Mouse (Mus musculus) liver, postnatal 0 days (tissue): ENCODE measurements around the gene Ggps1. TPM values are rescaled to one million over a fixed set of nuclear protein-coding genes. Genes with fewer than 3 reads are reported as not detected.
A peak's percentile ranks its signal among the peaks of the same experiment; 100 is the strongest.

ENCODE experiments used
- ATAC-seq: fragments of 200-750 bp; cut with Nextera tagmentation; 2 replicates; pipeline ENCODE4 v1.8.0; 2017; ENCODE audit warnings: mild to moderate bottlenecking, moderate library complexity
- DNase-seq: peaks from one replicate; pipeline ENCODE4 v3.0.0-alpha.2; 2016
- H3K27ac ChIP-seq: fragments of 300-500 bp; sonication (generic); 2 replicates; pipeline ENCODE4 v1.5.1; 2014; ENCODE audit warnings: antibody characterized with exemption, moderate library complexity, mild to moderate bottlenecking, low read depth
- H3K27me3 ChIP-seq: fragments of 300-500 bp; sonication (generic); 2 replicates; pipeline ENCODE4 v1.6.1; 2014; ENCODE audit warnings: low read length, control low read depth, mixed read lengths; ENCODE audit not compliant: insufficient read depth
- H3K36me3 ChIP-seq: fragments of 300-500 bp; sonication (generic); replicated peaks from 2 replicates; pipeline ENCODE4 v1.6.1; 2014; ENCODE audit warnings: mild to moderate bottlenecking, control low read depth, low read length, moderate library complexity, mixed read lengths; ENCODE audit not compliant: insufficient read depth
- H3K4me1 ChIP-seq: fragments of 300-500 bp; sonication (generic); 2 replicates; pipeline ENCODE4 v1.6.1; 2014; ENCODE audit warnings: antibody characterized with exemption, mild to moderate bottlenecking, control low read depth; ENCODE audit not compliant: insufficient read depth
- H3K4me2 ChIP-seq: fragments of 300-500 bp; sonication (generic); 2 replicates; pipeline ENCODE4 v1.6.1; 2014; ENCODE audit warnings: low read depth, mild to moderate bottlenecking, low read length, moderate library complexity, mixed read lengths
- H3K4me3 ChIP-seq: fragments of 300-500 bp; sonication (generic); 2 replicates; pipeline ENCODE4 v1.5.1; 2014; ENCODE audit warnings: low read depth, low read length
- H3K9ac ChIP-seq: fragments of 300-500 bp; sonication (generic); replicated peaks from 2 replicates; pipeline ENCODE4 v1.6.1; 2014; ENCODE audit warnings: mild to moderate bottlenecking, moderate library complexity
- H3K9me3 ChIP-seq: fragments of 300-500 bp; sonication (generic); 2 replicates; pipeline ENCODE4 v1.6.1; 2016; ENCODE audit warnings: mild to moderate bottlenecking, control low read depth, low read length, mixed read lengths
- CTCF ChIP-seq: sonication (generic); IDR thresholded peaks from 2 replicates; pipeline ENCODE4 v1.5.1; 2016; ENCODE audit warnings: antibody characterized with exemption, low read depth
- EP300 ChIP-seq: IDR thresholded peaks from 2 replicates; pipeline ENCODE4 v1.6.1; 2016; ENCODE audit warnings: antibody characterized with exemption, low read depth, mild to moderate bottlenecking
- WGBS: fragments of 180-500 bp; shearing (Covaris S2); extraction: QIAGEN DNeasy Blood & Tissue Kit; methylation state at CpG from one replicate; pipeline ENCODE4 v1.1.7; 2014; ENCODE audit not compliant: insufficient replicate concordance; 5-methylcytosine and 5-hydroxymethylcytosine counted together
- polyA plus RNA-seq: library from polyadenylated mRNA; unstranded; fragments of >200 nt; fragmentation: Nextera tagmentation; extraction: Ambion mirVana; gene quantifications from 2 replicates; pipeline ENCODE4 v1.2.1, GENCODE M21; 2015

Gene Ggps1
- polyA plus RNA-seq: 9.0 and 10.2 TPM in 2 replicates

GRCm38 (mm10) chr13:14063013-14063941 lies at the start of gene Ggps1, which contains the start of gene Arid4b:
Ggps1 (minus strand) TSS chr13:14063488.
Arid4b (plus strand) TSS chr13:14063232.
- Histone ChIP-seq H3K4me1 (peaks cover 13% of the 10 kb centered on the region), H3K9me3 (no peaks in the 10 kb centered on the region), H3K4me2 (peak within 1 kb of the TSS; percentile 78), H3K27ac (peak within 1 kb of the TSS; percentile 95), H3K9ac (peak within 1 kb of the TSS; percentile 98), H3K27me3 (no peaks in the 10 kb centered on the region), H3K4me3 (peak within 1 kb of the TSS; percentile 95), H3K36me3 (peaks cover 3% of the 10 kb centered on the region; the same call in 1 of the 2 replicates)
- WGBS: under 1% methylated on average over 52 of the region's 64 CpGs
- ATAC-seq (peak; percentile 95), DNase-seq (peak; percentile 95)
- TF ChIP-seq CTCF: no peak
- peak; percentile 43; the same call in 1 of the 2 replicates for TF ChIP-seq EP300

GRCm38 (mm10) chr13:14111146-14111545 lies 47.9 kb upstream of the Ggps1 start:
- no peaks in the 10 kb centered on the region for H3K9me3 ChIP-seq
- H3K4me1 ChIP-seq: no peaks in the 10 kb centered on the region
- 50% methylated on average over 1 of the region's 1 CpGs for WGBS
- DNase-seq (no peak), ATAC-seq (no peak)
- H3K4me2 ChIP-seq: no peak overlapping the region
- no peaks in the 10 kb centered on the region for H3K27me3 ChIP-seq
- TF ChIP-seq EP300 (no peak), CTCF (no peak)
- no peak overlapping the region for H3K27ac ChIP-seq
- H3K4me3 ChIP-seq: no peak overlapping the region
- no peak overlapping the region for H3K9ac ChIP-seq
- no peaks in the 10 kb centered on the region for H3K36me3 ChIP-seq

DNA sequence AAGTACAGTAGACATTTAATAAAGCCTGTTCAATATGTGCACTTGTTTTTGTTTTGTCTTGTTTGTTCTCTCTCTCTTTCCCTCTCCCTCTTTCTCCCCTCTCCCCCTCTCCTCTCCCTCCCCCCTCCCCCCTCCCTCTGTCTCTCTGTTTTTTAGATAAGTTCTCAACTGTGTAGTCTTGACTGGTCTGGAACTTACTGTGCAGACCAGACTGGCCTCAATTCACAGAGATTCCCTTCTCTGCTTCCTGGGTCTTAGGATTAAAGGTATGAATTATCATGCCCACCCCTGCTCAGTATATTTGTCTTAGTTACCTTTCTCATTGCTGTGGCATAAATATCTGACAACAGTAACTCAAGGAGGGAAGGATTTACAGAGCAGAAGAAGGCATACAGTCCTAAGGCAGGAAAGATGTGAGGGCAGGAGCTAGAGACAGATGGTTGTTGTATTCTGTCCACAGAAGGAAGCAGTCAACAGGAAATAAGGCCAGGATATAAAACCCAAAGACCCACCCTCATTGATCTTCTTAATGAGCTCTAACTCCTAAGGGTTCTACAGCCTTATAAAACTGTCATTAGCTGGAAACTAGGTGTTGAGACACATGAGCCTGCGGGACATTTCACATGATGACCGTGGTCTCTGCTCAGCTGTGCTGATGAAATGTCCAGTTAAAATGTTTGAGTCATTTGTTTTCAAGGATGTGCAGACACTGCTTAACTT lies 47.0 kb upstream of the Ggps1 start:
- Histone ChIP-seq H3K4me1 (no peaks in the 10 kb centered on the region), H3K36me3 (no peaks in the 10 kb centered on the region), H3K4me3 (no peak overlapping the region), H3K9ac (no peak overlapping the region), H3K27me3 (no peaks in the 10 kb centered on the region), H3K4me2 (no peak overlapping the region), H3K9me3 (no peaks in the 10 kb centered on the region), H3K27ac (no peak overlapping the region)
- DNase-seq: no peak
- 90% methylated on average over 2 of the region's 2 CpGs for WGBS
- TF ChIP-seq CTCF (no peak), EP300 (no peak)
- ATAC-seq: no peak

- Histone ChIP-seq H3K4me1 (no peaks in the 10 kb centered on the region), H3K9ac (no peak overlapping the region), H3K4me2 (no peak overlapping the region), H3K36me3 (no peaks in the 10 kb centered on the region), H3K27ac (no peak overlapping the region), H3K9me3 (no peaks in the 10 kb centered on the region), H3K27me3 (no peaks in the 10 kb centered on the region), H3K4me3 (no peak overlapping the region)
- DNase-seq: no peak
- 61% methylated on average over 1 of the region's 1 CpGs for WGBS
- no peak for ATAC-seq
- TF ChIP-seq EP300 (no peak), CTCF (no peak)
Observed at GRCm38 (mm10) chr13:14103026-14103425, 39.7 kb upstream of the Ggps1 start.

GRCm38 (mm10) chr13:14088669-14089068 lies 25.4 kb upstream of the Ggps1 start:
- DNase-seq: no peak
- Histone ChIP-seq H3K27ac (no peak overlapping the region), H3K4me3 (no peak overlapping the region), H3K9ac (no peak overlapping the region), H3K4me2 (no peak overlapping the region), H3K9me3 (no peaks in the 10 kb centered on the region), H3K36me3 (no peaks in the 10 kb centered on the region), H3K4me1 (peaks cover 4% of the 10 kb centered on the region), H3K27me3 (no peaks in the 10 kb centered on the region)
- WGBS: 72% methylated on average over 1 of the region's 1 CpGs
- ATAC-seq: no peak
- TF ChIP-seq CTCF (no peak), EP300 (no peak)

DNA sequence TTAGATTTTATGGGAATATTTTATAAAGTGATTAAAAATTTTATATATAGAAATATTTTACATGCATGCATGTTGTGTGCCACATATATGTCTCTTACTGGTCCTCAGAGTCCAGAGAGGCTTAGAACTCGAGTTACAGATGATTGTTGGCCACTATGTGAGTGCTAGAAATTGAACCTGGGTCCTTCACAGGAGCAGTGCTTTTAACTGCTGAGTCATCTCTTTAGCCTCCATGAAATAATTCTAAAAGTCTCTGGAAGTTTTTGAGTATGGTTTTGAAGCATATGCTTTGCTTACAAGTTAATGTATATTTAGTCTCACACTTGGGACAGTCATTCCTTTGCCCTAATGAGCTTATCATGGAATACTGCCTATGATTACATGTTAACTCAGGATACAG lies 12.0 kb upstream of the Ggps1 start:
- Histone ChIP-seq H3K9me3 (no peaks in the 10 kb centered on the region), H3K4me2 (no peak overlapping the region), H3K36me3 (no peaks in the 10 kb centered on the region), H3K4me3 (no peak overlapping the region), H3K27me3 (no peaks in the 10 kb centered on the region), H3K27ac (no peak overlapping the region), H3K9ac (no peak overlapping the region), H3K4me1 (no peaks in the 10 kb centered on the region)
- DNase-seq (no peak), ATAC-seq (no peak)
- WGBS: 71% methylated on average over 1 of the region's 1 CpGs
- TF ChIP-seq EP300 (no peak), CTCF (no peak)
